Mouse (Mus musculus) G1E (cell line): Measurements from ENCODE around the gene Paqr4. TPM values are rescaled to one million over a fixed set of nuclear protein-coding genes. Genes with fewer than 3 reads are reported as not detected.

Experiments used
- ATAC-seq: 2 replicates; pipeline ENCODE4 v1.8.0; 2016; ENCODE audit warnings: mild to moderate bottlenecking; ENCODE audit not compliant: insufficient number of reproducible peaks, poor library complexity, low FRiP score, severe bottlenecking; ENCODE audit errors: extremely low read depth
- DNase-seq: peaks from one replicate; pipeline ENCODE4 v3.0.0; 2012; ENCODE audit warnings: low spot score
- H3K27me3 ChIP-seq: 2 replicates; pipeline ENCODE4 v1.6.1; 2012; ENCODE audit warnings: mild to moderate bottlenecking, low read length, inconsistent platforms; ENCODE audit not compliant: insufficient read depth
- H3K36me3 ChIP-seq: replicated peaks from 2 replicates; pipeline ENCODE3; 2012; ENCODE audit warnings: mild to moderate bottlenecking, inconsistent platforms
- H3K4me1 ChIP-seq: 2 replicates; pipeline ENCODE4 v1.6.1; 2012; ENCODE audit warnings: low read depth, low read length, inconsistent platforms, mixed read lengths; ENCODE audit not compliant: insufficient read depth
- H3K4me3 ChIP-seq: 2 replicates; pipeline ENCODE4 v1.5.1; 2012; ENCODE audit warnings: low read depth, mild to moderate bottlenecking, inconsistent platforms, low read length, moderate library complexity, mixed read lengths
- H3K9me3 ChIP-seq: replicated peaks from 2 replicates; pipeline ENCODE4 v1.6.1; 2012; ENCODE audit warnings: inconsistent platforms
- CTCF ChIP-seq: IDR thresholded peaks from 2 replicates; pipeline ENCODE4 v1.5.1; 2012; ENCODE audit warnings: low read depth, low read length, inconsistent platforms, mixed read lengths
- GATA1 ChIP-seq: IDR thresholded peaks from 2 replicates; pipeline ENCODE4 v1.6.1; 2012; ENCODE audit warnings: borderline replicate concordance, low read length, inconsistent platforms, mixed read lengths
- GATA2 ChIP-seq: IDR thresholded peaks from 2 replicates; pipeline ENCODE4 v1.6.1; 2012; ENCODE audit warnings: low read depth, low read length, inconsistent platforms, borderline replicate concordance
- POLR2AphosphoS5 ChIP-seq: IDR thresholded peaks from 2 replicates; pipeline ENCODE4 v1.6.1; 2012; ENCODE audit warnings: low read depth, low read length, inconsistent platforms; ENCODE audit not compliant: insufficient replicate concordance
- TAL1 ChIP-seq: conservative IDR thresholded peaks from 2 replicates; pipeline ENCODE4 v1.6.1; 2012; ENCODE audit warnings: low read depth, low read length, inconsistent platforms, mixed read lengths
- polyA plus RNA-seq: library from polyadenylated mRNA; stranded (reverse); fragments of >175 nt; gene quantifications from 2 replicates; pipeline ENCODE4 v1.2.3, GENCODE M21; 2012
- total RNA-seq, 2 experiments: library from RNA; stranded (forward) in 1 of 2; stranded (reverse) in 1 of 2; fragments of 200-1000 nt in 1 of 2; fragments of >200 nt in 1 of 2; fragmentation: Nextera tagmentation in 1 of 2; gene quantifications; 2 replicates each; pipeline ENCODE4 v1.2.3; 2014 to 2017

Paqr4 gene
- total and polyA plus RNA-seq, 3 experiments, result 1.9 to 3.5 (median 2.6) TPM

GRCm38 (mm10) chr17:23737493-23738445 is 2.9 kb downstream of the Paqr4 start:
- 0 out of 2 replicates have a peak overlapping the region, but pooled peaks have one; percentile 5 for H3K4me3 ChIP-seq
- TF ChIP-seq CTCF (no peak), GATA2 (no peak), POLR2AphosphoS5 (no peak), TAL1 (no peak), GATA1 (no peak)
- no peak for ATAC-seq
- peaks cover 50% of the 10 kb centered on the region for H3K27me3 ChIP-seq
- peaks cover 49% of the 10 kb centered on the region for H3K36me3 ChIP-seq
- no peak for DNase-seq
- H3K9me3 ChIP-seq, result no peaks in the 10 kb centered on the region
- peaks cover 25% of the 10 kb centered on the region for H3K4me1 ChIP-seq

GRCm38 (mm10) chr17:23734341-23734740 is 6.3 kb downstream of the Paqr4 start:
- no peak for DNase-seq
- no peak for TF ChIP-seq CTCF
- TF ChIP-seq TAL1, result no peak
- TF ChIP-seq GATA2, result no peak
- TF ChIP-seq GATA1, result no peak
- no peak for TF ChIP-seq POLR2AphosphoS5
- Histone ChIP-seq H3K27me3 (peaks cover 17% of the 10 kb centered on the region), H3K4me1 (peaks cover 14% of the 10 kb centered on the region), H3K36me3 (peaks cover 66% of the 10 kb centered on the region), H3K9me3 (no peaks in the 10 kb centered on the region), H3K4me3 (no peak overlapping the region)
- no peak for ATAC-seq

GRCm38 (mm10) chr17:23730441-23730840 is 10.2 kb downstream of the Paqr4 start:
- no peaks in the 10 kb centered on the region for H3K9me3 ChIP-seq
- peaks cover 24% of the 10 kb centered on the region for H3K4me1 ChIP-seq
- H3K36me3 ChIP-seq, result peaks cover 46% of the 10 kb centered on the region
- TF ChIP-seq CTCF, result no peak
- TF ChIP-seq POLR2AphosphoS5, result no peak
- TF ChIP-seq GATA1, result no peak
- no peak for TF ChIP-seq GATA2
- TF ChIP-seq TAL1, result no peak
- no peak for ATAC-seq
- DNase-seq, result no peak
- H3K4me3 ChIP-seq, result no peak overlapping the region
- H3K27me3 ChIP-seq, result no peaks in the 10 kb centered on the region

GRCm38 (mm10) chr17:23726758-23727142 is 13.9 kb downstream of the Paqr4 start:
- H3K4me1 ChIP-seq, result peaks cover 29% of the 10 kb centered on the region
- H3K9me3 ChIP-seq, result no peaks in the 10 kb centered on the region
- ATAC-seq, result peak; percentile 79
- H3K27me3 ChIP-seq, result peaks cover 10% of the 10 kb centered on the region
- peaks cover 11% of the 10 kb centered on the region for H3K36me3 ChIP-seq
- peak; percentile 77 for DNase-seq
- peak overlapping the region; percentile 83 for H3K4me3 ChIP-seq
- TF ChIP-seq CTCF (no peak), GATA2 (no peak), GATA1 (no peak), POLR2AphosphoS5 (no peak), TAL1 (no peak)

GRCm38 (mm10) chr17:23725999-23726757 is 14.5 kb downstream of the Paqr4 start, which contains the start of gene Pkmyt1:
TSS of gene Pkmyt1 (plus strand) at chr17:23726336.
- Histone ChIP-seq H3K36me3 (peaks cover 7% of the 10 kb centered on the region), H3K9me3 (no peaks in the 10 kb centered on the region), H3K4me3 (peak within 1 kb of the TSS; percentile 83), H3K4me1 (peaks cover 29% of the 10 kb centered on the region), H3K27me3 (peaks cover 16% of the 10 kb centered on the region)
- DNase-seq (peak; percentile 96), ATAC-seq (peak; percentile 80)
- TF ChIP-seq CTCF (no peak), TAL1 (no peak), GATA2 (no peak), POLR2AphosphoS5 (no peak), GATA1 (no peak)

- H3K4me3 ChIP-seq, result peak overlapping the region; percentile 83
- H3K36me3 ChIP-seq, result peaks cover 7% of the 10 kb centered on the region
- TF ChIP-seq GATA1 (no peak), POLR2AphosphoS5 (no peak)
- ATAC-seq, result no peak
- peaks cover 23% of the 10 kb centered on the region for H3K27me3 ChIP-seq
- peaks cover 29% of the 10 kb centered on the region for H3K4me1 ChIP-seq
- no peaks in the 10 kb centered on the region for H3K9me3 ChIP-seq
- no peak for DNase-seq
These were observed 15.2 kb downstream of the Paqr4 start for GRCm38 (mm10) chr17:23725477-23725876.
